Mouse (Mus musculus): ENCODE data around the gene Col1a1. TPM values are rescaled to one million over a fixed set of nuclear protein-coding genes. Genes with fewer than 3 reads are reported as not detected.

The Col1a1 gene
- polyA plus RNA-seq, 1 experiment: 0.01 TPM

DNA sequence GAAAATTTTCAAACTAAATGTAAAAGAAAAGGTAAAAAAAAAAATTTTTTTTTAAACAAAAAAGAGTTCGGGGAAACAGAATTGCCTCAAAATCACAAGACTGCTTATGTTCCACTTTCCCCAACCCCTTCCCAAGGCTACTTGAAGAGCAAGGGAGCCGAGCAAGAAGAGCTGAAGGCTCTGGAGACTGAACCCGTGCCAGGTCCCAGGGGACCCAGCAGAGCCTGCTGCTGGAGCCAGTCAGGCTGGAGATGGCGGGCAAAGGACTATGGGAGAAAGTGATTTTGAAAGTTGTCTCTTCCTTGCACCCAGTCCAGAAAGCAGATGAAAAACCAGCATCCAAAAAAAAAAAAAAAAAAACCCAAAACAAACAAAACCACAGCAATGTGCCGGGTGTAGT, 49.8 kb downstream of the Col1a1 start:
- no peak for TF ChIP-seq GATA1 (IDR thresholded peaks at IDR 0.05; ENCODE audit: low read length)

DNA sequence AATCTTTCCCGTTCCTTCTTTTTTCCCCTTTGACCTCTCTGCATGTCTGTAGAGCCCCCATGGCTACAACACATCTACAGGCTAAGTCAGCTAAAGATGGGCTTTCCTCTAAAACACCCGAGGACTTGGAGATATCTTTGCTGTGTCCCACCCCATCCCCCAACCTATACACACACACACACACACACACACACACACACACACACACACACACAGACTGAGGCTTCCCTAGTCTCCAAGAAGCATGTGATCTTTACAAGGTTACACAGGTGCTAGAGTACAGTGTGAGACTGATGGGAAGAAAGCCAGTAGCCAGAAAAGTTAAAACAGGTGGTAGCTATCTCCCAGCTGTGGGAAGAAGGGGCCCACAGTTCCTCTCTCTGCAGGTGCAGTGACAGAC, 50.4 kb downstream of the Col1a1 start:
- TF ChIP-seq GATA1 (IDR thresholded peaks at IDR 0.05; ENCODE audit: low read length): no peak

DNA sequence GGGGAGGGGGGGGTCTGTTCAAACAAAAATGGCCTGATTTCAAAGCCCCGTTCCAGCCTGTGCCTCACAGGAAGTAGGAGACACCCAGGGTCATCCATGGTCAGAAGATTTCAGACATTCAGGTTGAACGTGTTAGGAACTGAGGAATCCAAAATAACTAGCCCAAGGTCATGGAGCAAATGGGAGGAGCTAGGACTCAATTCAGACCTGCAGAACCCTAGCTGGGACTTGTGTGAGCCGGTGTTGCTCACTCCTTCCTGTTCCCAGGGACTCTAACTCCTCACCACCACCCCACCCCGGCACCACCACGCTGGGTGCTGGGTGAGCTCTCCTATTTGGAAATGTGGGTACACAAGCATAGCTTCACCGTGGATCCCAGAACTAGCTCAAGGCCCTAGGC, 51.3 kb downstream of the Col1a1 start:
- TF ChIP-seq GATA1 (IDR thresholded peaks at IDR 0.05; ENCODE audit: low read length): no peak

DNA sequence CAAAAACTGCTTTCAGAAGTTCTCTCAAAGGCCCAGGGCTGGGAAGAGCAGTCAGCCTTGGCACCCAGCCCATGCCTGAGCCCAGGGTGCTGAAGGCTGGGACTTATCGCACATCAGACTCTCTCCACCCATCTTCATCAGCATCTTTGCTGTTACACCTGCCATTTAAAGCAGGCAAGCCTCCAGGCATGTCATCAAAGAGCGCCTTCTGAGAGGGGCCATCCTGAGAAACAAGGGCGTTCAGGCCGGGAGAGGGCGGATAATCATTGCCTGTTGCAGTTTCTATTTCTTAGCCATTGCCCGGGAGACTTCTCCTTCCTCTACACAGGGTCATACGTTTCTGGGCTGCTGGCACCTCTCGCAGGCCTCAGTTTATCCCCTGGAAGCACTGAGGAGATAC, 51.8 kb downstream of the Col1a1 start:
- no peak for TF ChIP-seq GATA1 (IDR thresholded peaks at IDR 0.05; ENCODE audit: low read length)

DNA sequence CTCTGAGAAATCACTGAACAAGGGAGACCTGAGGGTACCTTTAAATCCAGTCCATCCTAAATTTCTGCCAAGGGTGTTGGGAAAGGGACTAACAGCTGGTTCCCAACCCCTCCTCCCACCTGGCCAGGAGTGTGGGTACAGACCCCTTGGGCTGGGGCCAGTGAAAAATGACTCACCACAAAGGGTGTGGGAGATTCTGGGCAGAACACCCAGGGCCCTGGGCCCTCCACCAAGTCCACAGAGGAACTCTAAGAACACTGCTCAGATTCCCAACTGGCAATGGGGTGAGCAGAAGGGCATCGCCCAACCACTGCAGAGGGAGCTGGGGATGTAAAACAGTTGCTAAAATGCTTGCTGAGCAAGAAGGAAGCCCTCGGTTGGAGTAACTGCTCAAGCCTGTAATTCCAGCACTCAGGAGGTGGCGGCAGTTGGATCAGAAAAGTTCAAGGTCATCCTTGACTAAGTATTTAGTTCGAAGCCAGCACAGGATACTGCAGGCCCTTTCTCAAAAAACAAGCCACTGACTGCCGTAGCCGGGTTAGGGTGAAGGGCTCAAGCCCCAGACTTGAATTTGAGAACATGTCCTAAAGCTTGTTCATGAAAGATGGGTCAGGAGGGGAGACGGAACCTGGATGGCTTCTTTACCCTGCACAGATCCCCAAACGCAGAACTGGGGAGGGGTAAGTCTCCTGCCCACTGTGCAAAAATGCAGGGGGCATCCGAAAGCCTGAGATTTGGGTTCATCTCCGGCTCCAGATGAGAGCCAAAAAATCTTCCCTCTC, 52.9 kb downstream of the Col1a1 start:
- TF ChIP-seq GATA1 (IDR thresholded peaks at IDR 0.05; ENCODE audit: low read length): no peak

DNA sequence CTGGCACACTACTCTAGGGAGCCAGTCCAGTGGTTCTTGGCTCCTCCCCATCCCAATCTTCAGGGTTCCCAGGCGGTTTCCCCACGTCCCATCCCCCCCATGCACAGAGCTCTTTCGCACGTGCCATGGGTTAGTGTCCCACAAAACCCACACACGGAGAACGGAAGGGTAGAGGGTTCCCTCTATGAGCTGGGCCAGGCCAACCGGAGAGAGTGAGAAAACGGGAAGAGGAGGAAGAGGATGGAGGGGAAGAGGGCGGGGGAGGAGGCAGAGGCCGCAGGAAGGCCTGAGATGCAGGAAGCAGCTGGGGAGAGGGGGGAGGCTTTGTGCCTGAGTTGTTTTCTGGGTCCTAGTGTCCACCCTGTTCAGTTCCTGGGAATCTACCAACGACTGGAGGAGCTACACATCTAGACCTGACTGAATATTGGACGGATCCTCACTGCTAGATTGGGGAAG, 53.6 kb downstream of the Col1a1 start:
- TF ChIP-seq GATA1 (IDR thresholded peaks at IDR 0.05; ENCODE audit: low read length): no peak

DNA sequence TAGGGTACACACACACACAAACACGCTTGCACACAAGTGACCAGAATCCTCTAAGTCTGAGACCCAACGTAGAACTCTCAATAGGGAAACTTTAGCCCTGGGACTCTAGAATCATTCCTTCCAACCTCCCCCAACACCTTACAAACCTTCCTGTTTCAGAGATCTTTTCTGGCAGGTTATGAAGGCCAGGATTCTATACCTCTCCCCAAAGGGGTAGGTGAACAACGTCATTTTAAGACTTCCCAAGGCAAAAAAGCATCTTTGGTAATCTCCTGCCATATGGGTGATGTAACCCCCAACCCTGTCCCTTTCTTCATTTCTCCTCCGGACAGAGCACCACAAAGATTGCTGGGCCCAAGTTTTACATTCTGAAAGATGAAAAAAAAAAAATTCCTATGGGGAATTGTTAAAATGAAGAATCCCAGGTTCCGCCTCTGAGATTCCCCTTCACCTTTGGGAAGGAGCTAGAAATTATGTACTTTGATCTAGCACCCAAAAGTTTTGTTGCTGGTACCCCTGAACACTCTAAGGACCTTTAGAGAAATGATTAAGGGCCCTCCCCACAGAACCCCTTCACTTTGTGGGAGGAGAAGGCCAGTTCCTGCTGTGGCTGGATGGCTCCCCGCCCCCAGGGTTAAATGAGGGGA, 54.2 kb downstream of the Col1a1 start:
- TF ChIP-seq GATA1 (IDR thresholded peaks at IDR 0.05; ENCODE audit: low read length): no peak

DNA sequence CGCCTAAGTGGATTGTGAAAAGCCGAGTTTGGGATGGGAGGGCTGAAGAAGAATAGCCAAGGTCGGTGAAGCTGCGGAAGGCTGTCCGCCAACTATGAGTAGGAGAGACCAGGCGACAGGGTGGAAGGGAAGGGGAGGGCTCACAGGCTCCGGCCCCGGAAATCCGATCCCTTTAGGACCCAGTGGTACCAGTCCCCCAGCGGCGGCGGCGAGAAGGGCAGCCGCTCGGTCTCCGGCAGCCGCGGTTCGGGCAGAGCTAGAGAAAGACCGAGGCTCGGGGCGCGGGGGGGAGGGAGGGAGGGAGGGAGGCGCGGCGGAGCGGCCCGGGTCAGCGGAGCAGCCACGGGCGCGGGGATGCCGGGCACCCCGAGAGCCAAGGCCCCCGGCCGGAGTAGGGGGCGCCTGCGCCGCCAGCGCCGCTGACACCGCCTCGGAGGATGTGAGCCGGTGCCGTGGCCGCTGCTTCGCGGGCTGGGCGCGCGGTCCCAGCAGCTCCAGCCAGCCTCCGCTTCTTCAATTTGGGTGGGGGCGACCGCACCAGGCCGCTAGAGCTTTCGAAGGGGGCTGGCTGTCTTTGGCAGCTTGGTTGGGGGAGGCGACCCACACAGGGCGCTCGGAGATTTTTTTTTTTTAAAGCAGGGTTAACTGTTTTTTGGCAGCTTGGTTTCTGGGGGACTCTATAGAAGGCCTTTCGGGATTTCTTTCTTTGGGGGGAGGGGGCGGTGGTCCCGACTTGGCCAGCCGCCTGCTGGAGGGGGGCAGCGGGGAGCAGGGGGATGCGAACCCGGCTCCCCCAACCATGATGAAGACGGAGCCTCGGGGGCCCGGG, 54.9 kb downstream of the Col1a1 start, which contains the start of gene Ppp1r9b:
Ppp1r9b (plus strand) TSS at position 287 of the 829 bp plus-strand sequence.
- no peak for TF ChIP-seq GATA1 (IDR thresholded peaks at IDR 0.05; ENCODE audit: low read length)

DNA sequence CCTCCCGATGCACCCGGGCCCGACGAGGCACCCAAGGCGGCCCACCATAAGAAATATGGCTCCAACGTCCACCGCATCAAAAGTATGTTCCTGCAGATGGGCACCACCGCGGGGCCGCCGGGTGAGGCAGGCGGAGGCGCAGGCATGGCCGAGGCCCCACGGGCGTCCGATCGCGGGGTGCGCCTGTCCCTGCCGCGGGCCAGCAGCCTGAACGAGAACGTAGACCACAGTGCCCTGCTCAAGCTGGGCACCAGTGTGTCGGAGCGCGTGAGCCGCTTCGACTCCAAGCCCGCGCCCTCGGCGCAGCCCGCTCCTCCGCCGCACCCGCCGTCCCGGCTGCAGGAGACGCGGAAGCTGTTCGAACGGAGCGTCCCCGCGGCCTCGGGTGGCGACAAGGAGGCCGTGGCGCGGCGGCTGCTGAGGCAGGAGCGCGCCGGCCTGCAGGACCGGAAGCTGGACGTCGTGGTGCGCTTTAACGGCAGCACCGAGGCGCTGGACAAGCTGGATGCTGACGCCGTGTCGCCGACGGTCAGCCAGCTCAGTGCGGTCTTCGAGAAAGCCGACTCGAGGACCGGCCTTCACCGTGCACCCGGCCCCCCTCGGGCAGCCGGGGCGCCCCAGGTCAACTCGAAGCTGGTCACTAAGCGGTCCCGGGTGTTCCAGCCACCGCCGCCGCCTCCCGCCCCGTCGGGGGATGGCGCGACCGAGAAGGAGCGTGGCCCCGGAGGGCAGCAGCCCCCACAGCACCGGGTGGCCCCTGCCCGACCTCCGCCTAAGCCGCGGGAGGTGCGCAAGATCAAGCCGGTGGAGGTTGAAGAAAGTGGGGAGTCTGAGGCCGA, 55.8 kb downstream of the Col1a1 start:
- TF ChIP-seq GATA1 (IDR thresholded peaks at IDR 0.05; ENCODE audit: low read length): no peak

- no peak for TF ChIP-seq GATA1 (IDR thresholded peaks at IDR 0.05; ENCODE audit: low read length)
These were observed 56.4 kb downstream of the Col1a1 start for GRCm38 (mm10) chr11:94992480-94992753.

DNA sequence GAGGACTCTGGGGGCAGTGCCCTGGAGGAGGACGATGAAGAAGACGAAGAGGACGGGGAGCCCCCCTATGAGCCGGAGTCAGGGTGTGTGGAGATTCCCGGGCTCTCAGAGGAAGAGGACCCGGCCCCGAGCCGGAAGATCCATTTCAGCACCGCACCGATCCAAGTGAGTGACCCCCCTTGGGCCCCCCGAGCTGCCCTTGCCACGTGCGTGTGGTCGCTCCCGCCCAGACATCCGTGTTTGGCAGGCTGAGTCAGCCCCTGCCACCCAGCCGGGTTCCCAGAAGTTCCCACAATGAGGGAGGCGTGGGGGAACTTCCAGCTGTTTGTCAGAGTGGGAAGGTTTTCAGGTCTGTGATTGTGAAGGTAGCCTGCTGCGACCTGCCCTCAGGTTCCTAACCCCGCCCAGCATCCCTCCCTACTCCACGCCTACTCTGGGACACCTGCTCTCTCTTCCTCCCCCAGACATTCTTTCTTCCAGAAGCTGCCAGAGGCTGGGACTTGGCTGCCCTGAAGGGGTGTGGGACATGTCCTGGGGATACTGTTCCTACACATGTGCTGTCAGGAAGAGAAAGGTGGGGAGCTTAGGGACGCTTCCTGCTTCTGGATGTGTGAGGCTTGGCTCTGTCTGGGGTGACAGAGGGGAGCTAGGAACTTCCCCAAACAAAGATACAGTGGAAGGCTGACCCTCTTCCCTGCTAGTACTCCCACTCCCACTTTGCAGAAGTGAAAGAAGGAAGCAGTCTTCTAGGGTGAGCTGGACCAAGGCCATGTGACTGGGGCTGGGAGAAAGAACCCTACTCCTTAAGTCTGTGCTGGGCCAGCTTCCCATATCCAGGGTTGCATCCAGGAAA, 57.0 kb downstream of the Col1a1 start:
- TF ChIP-seq GATA1 (IDR thresholded peaks at IDR 0.05; ENCODE audit: low read length): no peak

- no peak for TF ChIP-seq GATA1 (IDR thresholded peaks at IDR 0.05; ENCODE audit: low read length)
These were observed 58.3 kb downstream of the Col1a1 start for GRCm38 (mm10) chr11:94994208-94994814.

DNA sequence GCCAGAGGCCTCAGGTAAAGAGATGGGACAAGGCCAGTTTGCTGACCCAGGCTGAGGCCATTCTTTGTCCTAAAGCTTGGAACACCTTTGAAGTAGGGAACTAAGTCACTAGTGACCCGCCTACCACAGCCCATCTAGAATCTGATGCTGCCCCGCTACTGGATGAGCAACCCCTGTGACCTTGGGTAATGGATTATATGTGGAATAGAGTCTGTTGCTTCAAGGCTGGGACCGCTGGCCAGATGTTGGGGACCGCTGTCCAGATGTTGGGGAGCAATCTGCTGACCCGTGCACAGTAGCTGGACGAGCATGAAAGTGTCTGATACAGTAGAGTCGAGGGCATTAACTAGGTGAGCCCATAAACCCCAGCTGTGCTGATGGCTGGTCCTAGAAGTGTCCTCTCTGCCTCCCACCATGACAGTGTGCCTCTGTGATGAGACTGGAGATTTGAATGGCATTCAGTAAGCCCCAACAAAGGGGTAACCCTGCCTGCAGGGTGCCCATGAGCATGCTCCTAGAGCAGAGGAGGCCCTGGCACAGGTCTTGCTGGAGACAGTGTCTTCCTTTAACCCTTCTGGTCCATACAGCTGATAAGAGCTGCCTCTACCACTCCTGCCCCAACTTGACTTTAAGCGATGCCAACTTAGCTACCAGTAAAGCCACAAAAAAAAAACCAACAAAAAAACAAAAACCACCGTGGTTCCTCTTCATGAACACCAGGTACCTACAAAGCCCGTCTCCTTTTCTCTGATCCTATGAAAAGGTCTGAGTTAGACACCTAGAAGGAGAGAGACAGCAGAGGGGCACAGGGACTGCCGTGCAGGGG, 59.1 kb downstream of the Col1a1 start:
- TF ChIP-seq GATA1 (IDR thresholded peaks at IDR 0.05; ENCODE audit: low read length): no peak

Measured in G1E-ER4 (cell line).